Mouse (Mus musculus) bone marrow macrophage, adult 2 months (primary cell): ENCODE results near the gene Sox5.

Source experiments
- CTCF ChIP-seq: IDR thresholded peaks from 2 replicates; pipeline ENCODE4 v1.5.1; 2012; ENCODE audit warnings: low read depth, mild to moderate bottlenecking, low read length, moderate library complexity
- POLR2A ChIP-seq: IDR thresholded peaks from 2 replicates; pipeline ENCODE4 v1.6.1; 2012; ENCODE audit warnings: mild to moderate bottlenecking, low read depth, low read length, borderline replicate concordance

DNA sequence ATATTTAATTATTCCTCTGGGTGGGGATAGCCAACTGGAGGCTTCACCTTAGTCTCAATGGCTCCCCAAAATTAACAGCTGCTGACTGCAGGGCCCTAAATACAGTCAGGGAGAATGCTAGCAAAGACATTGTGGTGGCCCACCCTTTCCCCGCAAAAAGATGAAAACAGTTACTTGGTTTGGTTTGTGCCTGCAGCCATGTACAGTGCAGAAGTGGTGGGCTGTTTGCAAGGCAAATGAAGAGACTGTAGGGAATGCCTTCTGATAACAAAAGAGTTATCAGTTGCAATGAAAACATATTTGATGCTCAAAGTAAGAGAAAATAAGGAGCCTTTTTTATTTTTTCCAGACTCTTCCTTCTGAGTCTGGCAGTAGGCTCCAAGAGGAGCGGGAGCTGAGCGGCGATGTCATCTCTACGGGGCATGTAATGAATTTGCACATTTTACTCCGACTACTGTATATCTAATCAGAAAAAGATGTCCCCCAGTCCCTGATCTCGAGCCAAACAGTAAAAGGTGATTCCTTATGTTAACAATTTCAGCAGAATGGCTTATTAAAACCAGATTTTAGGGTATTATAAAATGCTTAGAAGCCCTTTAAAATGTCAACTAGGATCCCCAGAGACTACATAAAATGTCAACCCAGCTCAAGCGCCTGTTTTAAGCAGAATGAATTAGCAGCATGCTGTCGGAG lies 943.2 kb downstream of the Sox5 start:
- TF ChIP-seq CTCF (no peak), POLR2A (no peak)
